Comparison of ENCODE assay signal across 8 mouse cellular contexts in genomic region chr11:111065635-111066298, GRCm38 (mm10). TPM values are rescaled to one million over a fixed set of nuclear protein-coding genes. Genes with fewer than 3 reads are reported as not detected.
DNase-seq lines count a peak whose midpoint lies in the region; ATAC-seq lines count a peak whose summit lies in the region.

Gene Kcnj2, plus strand, starts transcription at chr11:111066164.

- DNase-seq in adrenal gland, postnatal 10 days, result peak; percentile 96
- peak; percentile 91 for DNase-seq in embryo, embryonic 9.5 days (ENCODE audit: extremely low spot score)
- DNase-seq in gastrocnemius, postnatal 4 days (ENCODE audit: low spot score in 2 of 2), result peak; percentile 78 to 90
- peak; percentile 93 to 97 for DNase-seq in left cerebral cortex, postnatal 25 days (ENCODE audit: low spot score in 2 of 2)
- DNase-seq in mesoderm, embryonic 11.5 days (ENCODE audit: low read depth, low spot score), result peak; percentile 94
- peak; percentile 93 for DNase-seq in right cerebral cortex, postnatal 25 days
- peak; percentile 84 to 93 for DNase-seq in urinary bladder, postnatal 36 days (ENCODE audit: low spot score in 2 of 2)

- no peaks in the 10 kb centered on the region for H3K9me3 ChIP-seq in intestine, embryonic 16.5 days (ENCODE audit: control insufficient read depth, low read length)

- H3K9ac ChIP-seq in intestine, embryonic 16.5 days (ENCODE audit: low read depth, low read length), result peak within 1 kb of the TSS; percentile 65

- H3K4me1 ChIP-seq in intestine, embryonic 16.5 days (ENCODE audit: control insufficient read depth, insufficient read depth, low read length), result peaks cover 6% of the 10 kb centered on the region; the same call in 1 of the 2 replicates

- ATAC-seq in intestine, embryonic 16.5 days, result peak; percentile 99

- no peaks in the 10 kb centered on the region for H3K27me3 ChIP-seq in intestine, embryonic 16.5 days (replicated peaks; ENCODE audit: control insufficient read depth, insufficient read depth, low read length)

- H3K27ac ChIP-seq in intestine, embryonic 16.5 days (ENCODE audit: low read length), result peak within 1 kb of the TSS; percentile 79

- no peaks in the 10 kb centered on the region for H3K36me3 ChIP-seq in intestine, embryonic 16.5 days (ENCODE audit: control insufficient read depth, insufficient read depth, low read length)

- H3K4me2 ChIP-seq in intestine, embryonic 16.5 days (ENCODE audit: low read depth, low read length), result peak within 1 kb of the TSS; percentile 82

- intact Hi-C loops in left cerebral cortex, postnatal 25 days (cut with DNase I), result loop anchor here (1.0 to 10.0 kb wide), 6 partner anchors 212 to 711 kb away; no protein-coding TSS in a partner anchor

- under 1% methylated on average over 28 of the region's 28 CpGs for WGBS in intestine, embryonic 16.5 days

- peak within 1 kb of the TSS; percentile 72 for H3K4me3 ChIP-seq in intestine, embryonic 16.5 days (ENCODE audit: low read length)

RNA-seq across cellular contexts. Expression of gene Kcnj2, which starts in this region (rescaled TPM):
- total RNA-seq in adrenal gland, postnatal 10 days (2021), result 1 to 10 TPM; 4.5 to 7.6 TPM
- total RNA-seq in gastrocnemius, postnatal 4 days (2021), result 10 to 100 TPM; 18.2 to 21.1 TPM
- polyA plus RNA-seq in intestine, embryonic 16.5 days (2015; fragmentation: Nextera tagmentation; extraction: Ambion mirVana), result 1.5 and 1.7 TPM in 2 replicates
- 10 to 100 TPM; 15.7 to 24.8 TPM for total RNA-seq in left cerebral cortex, postnatal 25 days (2021)

Comparison
In these comparisons a context has a peak if more than half of its experiments do, and no peak if none do; other contexts are left out.
1. Peak in every context shown above with its lines: DNase-seq, ATAC-seq, H3K4me3 ChIP-seq and H3K27ac ChIP-seq.